Mouse (Mus musculus): ENCODE results near the gene Ralgapa1. TPM values are rescaled to one million over a fixed set of nuclear protein-coding genes. Genes with fewer than 3 reads are reported as not detected.

Gene Ralgapa1
- polyA plus RNA-seq (2012; rRNA removed): 21.4 and 44.8 TPM in 2 replicates

DNA sequence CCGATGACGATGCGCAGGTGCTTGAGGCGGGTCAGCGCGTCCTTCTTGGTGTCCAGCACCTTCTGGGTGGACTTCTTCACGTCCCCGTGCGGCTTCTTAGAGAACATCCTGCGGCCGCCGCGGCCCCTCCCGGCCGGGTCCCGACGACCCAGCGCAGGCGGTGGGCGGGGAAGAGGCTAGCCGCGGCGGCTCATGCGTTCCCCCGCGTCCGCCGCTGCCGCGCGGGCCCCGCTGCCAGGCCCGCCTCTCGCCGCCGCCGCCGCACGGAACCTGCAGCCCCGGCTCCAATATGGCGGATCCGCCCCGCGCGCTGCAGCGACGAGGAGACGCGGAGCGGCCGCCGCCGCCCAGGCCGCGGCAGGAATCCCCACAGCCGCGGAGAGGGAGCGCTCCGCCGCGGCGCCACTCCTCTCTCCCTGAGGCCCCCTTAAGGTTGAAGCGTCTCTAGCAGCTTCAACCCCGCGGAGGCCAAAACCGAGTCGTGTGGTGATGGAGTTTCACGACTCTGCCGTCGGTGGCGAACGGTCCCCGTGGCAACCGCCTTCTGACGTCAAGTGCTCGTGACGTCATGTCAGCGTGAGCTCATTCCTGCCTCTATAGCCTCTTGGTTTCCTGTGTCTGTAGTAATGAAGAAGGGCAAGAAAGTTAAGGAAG, at the start of gene Ralgapa1:
Gene Ralgapa1, minus strand, starts transcription at position 507 of the 654 bp plus-strand sequence.

DNA sequence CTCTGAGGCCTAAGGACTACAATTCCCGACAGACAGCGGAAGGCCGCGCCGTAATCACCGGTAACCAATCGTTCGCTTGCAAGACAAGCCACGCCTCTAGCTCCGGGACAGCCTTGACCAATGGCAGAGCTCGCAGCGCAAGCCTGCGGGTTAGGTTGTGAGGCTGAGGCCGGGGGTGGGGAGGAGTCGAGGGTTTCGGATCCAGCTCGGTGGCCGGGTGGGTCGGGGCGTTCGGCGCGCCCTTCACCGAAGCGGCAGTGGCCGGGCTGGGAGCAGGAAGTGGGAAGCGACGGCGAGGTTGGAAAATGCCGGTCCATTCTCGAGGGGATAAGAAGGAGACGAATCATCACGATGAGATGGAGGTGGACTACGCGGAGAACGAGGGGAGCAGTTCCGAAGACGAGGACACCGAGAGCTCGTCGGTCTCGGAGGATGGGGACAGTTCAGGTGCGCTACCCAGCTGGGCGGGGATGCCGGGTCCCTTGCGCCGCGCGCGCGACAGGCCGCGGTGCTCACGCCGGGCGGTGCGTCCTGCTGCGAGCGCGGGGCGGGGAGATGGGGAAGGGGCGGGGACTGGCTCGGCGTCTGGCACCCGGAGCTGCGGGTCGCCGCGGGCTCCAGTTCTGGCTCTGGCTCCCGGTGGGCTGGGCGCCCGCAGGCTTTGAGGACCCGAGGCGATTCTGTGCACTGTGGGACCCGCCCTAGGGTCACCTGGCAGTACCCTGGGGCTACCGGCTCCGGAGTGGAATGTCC, 15.4 kb upstream of the Ralgapa1 start, which contains the start of gene Brms1l:
Gene Brms1l, plus strand, starts transcription at position 126 of the 753 bp plus-strand sequence.

DNA sequence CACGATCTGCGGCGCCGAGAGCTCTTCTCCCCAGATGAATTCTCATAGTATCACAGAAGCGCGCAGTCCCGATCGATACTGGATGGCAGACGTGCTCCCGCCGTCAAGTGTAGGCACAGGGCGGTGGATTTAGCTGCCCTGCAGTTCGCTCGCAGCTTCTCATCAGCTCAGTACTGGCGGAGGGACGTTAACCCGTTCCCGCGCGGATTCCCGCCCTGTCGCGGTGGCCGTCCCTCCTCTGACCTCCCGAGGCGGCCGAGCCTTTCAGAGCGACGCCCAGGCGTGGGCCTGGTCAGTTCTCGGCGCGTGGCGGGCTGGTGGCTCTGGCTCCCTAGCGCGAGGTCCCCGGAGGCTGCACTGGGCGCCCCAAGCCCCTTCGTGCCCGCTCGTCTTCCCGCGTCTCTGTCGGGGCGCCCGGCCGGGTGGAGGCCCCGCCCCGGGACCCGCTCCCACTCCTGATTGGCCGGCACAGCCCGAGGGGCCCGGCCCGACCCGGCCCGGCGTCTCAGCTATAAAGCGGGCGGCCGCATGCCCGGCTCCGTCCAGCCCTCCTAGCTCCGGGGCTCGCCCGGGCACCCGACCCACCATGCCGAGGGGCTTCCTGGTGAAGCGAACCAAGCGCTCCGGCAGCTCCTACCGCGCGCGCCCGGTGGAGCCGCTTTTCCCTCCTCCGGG, 221.9 kb downstream of the Ralgapa1 start, which contains the start of gene Insm2:
Gene Insm2, plus strand, starts transcription at position 541 of the 675 bp plus-strand sequence.

DNA sequence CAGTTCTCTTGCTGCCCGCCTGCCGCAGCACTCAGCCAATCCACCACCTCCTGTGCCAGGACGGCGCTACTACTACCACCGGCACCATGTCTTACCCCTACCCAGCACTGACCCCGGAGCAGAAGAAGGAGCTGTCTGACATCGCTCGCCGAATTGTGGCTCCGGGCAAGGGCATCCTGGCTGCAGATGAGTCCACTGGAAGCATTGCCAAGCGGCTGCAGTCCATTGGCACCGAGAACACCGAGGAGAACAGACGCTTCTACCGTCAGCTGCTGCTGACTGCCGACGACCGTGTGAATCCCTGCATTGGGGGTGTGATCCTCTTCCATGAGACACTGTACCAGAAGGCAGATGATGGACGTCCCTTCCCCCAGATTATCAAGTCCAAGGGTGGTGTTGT, 255.8 kb downstream of the Ralgapa1 start, which contains the start of gene Aldoart2:
Gene Aldoart2, plus strand, starts transcription at position 34 of the 400 bp plus-strand sequence.

Other genes with a start within 250 kb of the Ralgapa1 start
- gene Insm2, start 221.7 kb downstream of the Ralgapa1 start, polyA plus RNA-seq (2012; rRNA removed): 0.44 and 0.75 TPM in 2 replicates
- gene Brms1l, start 15.2 kb upstream of the Ralgapa1 start, polyA plus RNA-seq (2012; rRNA removed): 75.6 and 224 TPM in 2 replicates